Mouse (Mus musculus) C2C12 (cell line): ENCODE data around the gene Sipa1l3. TPM values are rescaled to one million over a fixed set of nuclear protein-coding genes. Genes with fewer than 3 reads are reported as not detected.

Experiments used
- H3K27me3 ChIP-seq: one replicate; pipeline ENCODE4 v1.6.1; 2011; ENCODE audit not compliant: control insufficient read depth, insufficient read depth, insufficient read length
- H3K36me3 ChIP-seq: one replicate; pipeline ENCODE4 v1.6.1; 2011; ENCODE audit not compliant: control insufficient read depth, insufficient read depth
- H3K4me3 ChIP-seq: one replicate; pipeline ENCODE4 v1.5.1; 2011; ENCODE audit warnings: mild to moderate bottlenecking, control low read depth; ENCODE audit not compliant: poor library complexity, insufficient read depth, severe bottlenecking
- H3K79me2 ChIP-seq: one replicate; pipeline ENCODE4 v1.6.1; 2011; ENCODE audit not compliant: control insufficient read depth, insufficient read depth
- H3K79me3 ChIP-seq: one replicate; pipeline ENCODE4 v1.6.1; 2011; ENCODE audit warnings: low read depth, control low read depth
- H3ac ChIP-seq: one replicate; pipeline ENCODE3; 2011; ENCODE audit warnings: low read depth; ENCODE audit not compliant: control insufficient read depth, insufficient read length
- CEBPB ChIP-seq: IDR thresholded peaks from one replicate; pipeline ENCODE4 v1.6.1; 2011; ENCODE audit warnings: low read depth, mild to moderate bottlenecking, control low read depth, moderate library complexity
- CTCF ChIP-seq: IDR thresholded peaks from one replicate; pipeline ENCODE4 v1.5.1; 2011; ENCODE audit not compliant: control insufficient read depth, insufficient read depth, insufficient read length
- FOSL1 ChIP-seq: IDR thresholded peaks from one replicate; pipeline ENCODE4 v1.8.0; 2011; ENCODE audit warnings: mild to moderate bottlenecking, low read length; ENCODE audit not compliant: poor library complexity, insufficient read depth, severe bottlenecking
- MAX ChIP-seq: IDR thresholded peaks from one replicate; pipeline ENCODE4 v1.6.1; 2011; ENCODE audit warnings: mild to moderate bottlenecking, control low read depth
- MYOD1 ChIP-seq: IDR thresholded peaks from one replicate; pipeline ENCODE4 v1.6.1; 2011; ENCODE audit warnings: low read depth; ENCODE audit not compliant: control insufficient read depth, insufficient read length
- MYOG ChIP-seq: IDR thresholded peaks from one replicate; pipeline ENCODE4 v1.6.1; 2011; ENCODE audit not compliant: control insufficient read depth, insufficient read length; ENCODE audit errors: extremely low read depth
- USF1 ChIP-seq: IDR thresholded peaks from one replicate; pipeline ENCODE4 v1.6.1; 2011; ENCODE audit warnings: low read depth, mild to moderate bottlenecking, control low read depth, moderate library complexity
- polyA plus RNA-seq: library from polyadenylated mRNA; unstranded; fragments of >200 nt; fragmentation: generic; extraction: Trizol; gene quantifications from one replicate; pipeline ENCODE4 v1.2.1, GENCODE M21; 2012; ENCODE audit warnings: missing spikeins

Sipa1l3 gene
- polyA plus RNA-seq, 1 experiment: 30.1 TPM

DNA sequence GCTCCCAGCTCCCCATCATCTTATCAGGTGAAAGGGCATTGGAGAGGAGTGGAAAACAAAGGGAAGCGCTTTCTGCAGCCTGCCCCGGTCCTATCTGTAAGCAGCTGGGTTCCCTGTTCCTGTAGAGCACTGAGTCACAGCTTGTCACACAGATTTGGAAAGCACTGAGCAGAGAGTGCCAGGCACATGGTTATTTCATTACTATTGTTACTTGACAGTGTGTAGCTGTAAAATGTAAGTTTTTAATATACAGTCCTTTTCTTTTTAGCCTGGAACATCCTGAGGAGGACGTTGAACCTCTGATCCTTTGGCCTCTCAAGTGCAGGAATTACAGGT lies 96.6 kb downstream of the Sipa1l3 start:
- H3K4me3 ChIP-seq: no peak overlapping the region
- H3K79me2 ChIP-seq: peaks cover 62% of the 10 kb centered on the region
- H3K79me3 ChIP-seq: peaks cover 5% of the 10 kb centered on the region
- TF ChIP-seq MYOG (no peak), CEBPB (no peak), MAX (no peak), FOSL1 (no peak), CTCF (no peak), USF1 (no peak)
- H3K27me3 ChIP-seq: no peaks in the 10 kb centered on the region
- H3ac ChIP-seq: no peak overlapping the region
- H3K36me3 ChIP-seq: no peaks in the 10 kb centered on the region

DNA sequence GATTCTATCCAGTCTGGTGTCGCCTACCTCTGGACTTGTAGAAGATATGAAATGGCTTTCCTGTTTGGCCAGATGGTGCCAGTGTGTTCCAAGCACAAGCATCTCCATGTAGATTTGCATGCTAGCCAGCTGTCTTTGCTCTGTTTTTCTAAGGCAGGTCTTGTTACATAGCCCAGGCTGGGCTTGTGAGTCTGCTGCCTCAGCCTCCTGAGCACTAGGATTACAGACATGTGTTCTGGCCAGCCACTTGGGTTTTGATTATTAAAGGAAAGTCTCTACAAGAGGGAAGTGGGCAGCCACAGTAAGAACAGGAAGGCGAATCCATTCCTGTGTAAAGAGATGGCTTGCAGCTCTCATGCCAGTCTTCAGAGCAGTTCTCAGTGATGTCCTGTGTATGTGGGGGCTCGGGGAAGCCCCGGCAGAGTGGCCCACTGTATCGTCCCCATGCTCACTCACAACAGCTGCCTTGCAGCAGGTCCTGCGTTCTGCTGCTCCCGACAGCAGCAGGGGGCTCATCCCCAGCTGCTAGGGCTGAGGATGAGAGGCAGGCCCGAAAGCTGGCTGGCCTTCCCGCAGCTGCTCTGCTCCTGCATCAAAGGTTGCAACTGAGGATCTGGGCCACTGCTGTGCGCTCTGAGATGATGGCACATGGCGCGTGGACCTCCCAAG lies 97.1 kb downstream of the Sipa1l3 start:
- H3K79me3 ChIP-seq: peaks cover 5% of the 10 kb centered on the region
- TF ChIP-seq MAX (no peak), CEBPB (no peak), USF1 (no peak), MYOG (no peak), MYOD1 (no peak), CTCF (no peak), FOSL1 (no peak)
- no peak overlapping the region for H3K4me3 ChIP-seq
- no peak overlapping the region for H3ac ChIP-seq
- H3K27me3 ChIP-seq: no peaks in the 10 kb centered on the region
- H3K36me3 ChIP-seq: no peaks in the 10 kb centered on the region
- H3K79me2 ChIP-seq: peaks cover 59% of the 10 kb centered on the region

DNA sequence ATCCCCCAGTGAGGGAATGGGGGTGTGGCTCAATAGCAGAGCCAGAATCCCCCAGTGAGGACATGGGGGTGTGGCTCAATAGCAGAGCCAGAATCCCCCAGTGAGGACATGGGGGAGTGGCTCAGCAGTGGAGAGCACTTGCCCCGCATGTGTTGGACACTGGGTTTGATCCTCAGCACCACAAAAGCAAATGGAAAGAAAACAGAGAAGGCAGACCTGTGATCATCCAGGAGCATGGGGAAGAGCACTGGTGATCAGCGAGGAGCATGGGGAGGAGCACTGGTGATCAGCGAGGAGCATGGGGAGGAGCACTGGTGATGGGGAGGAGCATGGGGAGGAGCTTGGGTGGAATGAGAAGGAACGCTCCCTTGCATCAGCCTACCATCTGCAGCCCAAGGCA lies 98.6 kb downstream of the Sipa1l3 start:
- TF ChIP-seq USF1: no peak
- TF ChIP-seq FOSL1: no peak
- no peak for TF ChIP-seq CTCF
- no peak for TF ChIP-seq CEBPB
- TF ChIP-seq MAX: no peak
- no peak for TF ChIP-seq MYOG
- TF ChIP-seq MYOD1: no peak
- H3K4me3 ChIP-seq: no peak overlapping the region

DNA sequence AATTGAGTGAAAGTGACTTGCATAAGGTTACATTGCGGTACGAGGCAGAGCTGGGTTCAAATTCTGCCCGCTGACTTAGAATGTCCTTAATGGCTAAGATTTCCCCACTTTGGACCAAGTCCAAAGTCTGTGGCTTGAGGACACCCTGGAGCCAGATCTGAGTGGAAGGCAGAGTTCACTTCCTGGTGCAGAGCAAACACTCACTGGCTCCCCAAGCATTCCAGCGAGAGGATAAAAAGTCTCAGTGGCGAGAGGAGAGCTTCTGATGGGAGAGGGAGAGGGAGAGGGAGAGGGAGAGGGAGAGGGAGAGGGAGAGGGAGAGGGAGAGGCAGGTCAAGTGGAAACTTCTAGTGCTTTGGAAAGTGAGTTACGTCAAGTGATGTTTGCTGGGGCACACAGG lies 100.2 kb downstream of the Sipa1l3 start:
- no peak for TF ChIP-seq MYOD1
- no peak for TF ChIP-seq CTCF
- no peak for TF ChIP-seq CEBPB
- no peak for TF ChIP-seq FOSL1
- TF ChIP-seq MAX: no peak
- no peak for TF ChIP-seq MYOG
- TF ChIP-seq USF1: no peak

More for the DNA sequence above, 98.6 kb downstream of the Sipa1l3 start:
- Histone ChIP-seq H3ac (no peak overlapping the region), H3K79me2 (peaks cover 50% of the 10 kb centered on the region), H3K79me3 (peaks cover 3% of the 10 kb centered on the region), H3K27me3 (no peaks in the 10 kb centered on the region), H3K36me3 (no peaks in the 10 kb centered on the region)

DNA sequence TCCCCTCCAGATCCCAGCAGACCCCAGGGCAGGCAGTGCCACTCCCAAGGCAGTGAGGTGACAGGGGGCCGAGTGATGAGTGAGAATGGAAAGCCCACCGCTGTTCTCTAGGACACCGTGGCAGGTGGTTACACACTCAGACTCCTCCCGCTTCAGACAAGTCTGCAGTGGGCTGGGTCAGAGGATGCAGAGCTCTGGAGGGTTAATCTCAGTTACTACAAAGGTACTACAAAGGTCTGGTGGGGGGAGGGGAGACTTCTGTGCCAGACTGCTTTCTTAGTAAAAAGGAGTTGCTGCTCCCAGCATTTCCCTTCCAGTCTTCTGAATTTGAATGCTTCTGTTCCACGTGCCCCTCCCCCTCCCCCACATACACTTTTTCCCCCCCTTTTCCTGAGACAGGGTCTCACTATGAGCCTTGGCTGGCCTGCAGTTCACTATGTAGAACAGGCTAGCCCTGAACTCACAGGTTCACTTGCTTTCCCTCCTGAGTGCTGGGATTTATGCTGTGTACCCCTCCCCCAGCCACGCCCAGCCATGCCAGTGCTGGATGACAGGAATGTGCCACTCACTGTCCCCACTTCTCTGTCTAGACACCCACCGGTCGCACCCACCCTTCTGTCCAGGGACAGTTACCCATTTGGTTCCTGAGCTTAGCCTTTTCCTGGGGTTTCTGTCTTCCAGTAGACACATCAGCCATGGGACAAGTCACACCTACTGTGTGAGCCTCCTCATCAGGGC lies 100.9 kb downstream of the Sipa1l3 start:
- no peak overlapping the region for H3ac ChIP-seq
- H3K79me3 ChIP-seq: peaks cover 3% of the 10 kb centered on the region
- H3K27me3 ChIP-seq: no peaks in the 10 kb centered on the region
- H3K79me2 ChIP-seq: peaks cover 36% of the 10 kb centered on the region
- TF ChIP-seq CTCF: no peak
- TF ChIP-seq MYOD1: no peak
- no peak for TF ChIP-seq CEBPB
- no peak overlapping the region for H3K4me3 ChIP-seq
- no peaks in the 10 kb centered on the region for H3K36me3 ChIP-seq

More for the DNA sequence above, 100.2 kb downstream of the Sipa1l3 start:
- Histone ChIP-seq H3K79me2 (peaks cover 40% of the 10 kb centered on the region), H3K4me3 (no peak overlapping the region), H3K27me3 (no peaks in the 10 kb centered on the region), H3ac (no peak overlapping the region), H3K36me3 (no peaks in the 10 kb centered on the region), H3K79me3 (peaks cover 3% of the 10 kb centered on the region)

DNA sequence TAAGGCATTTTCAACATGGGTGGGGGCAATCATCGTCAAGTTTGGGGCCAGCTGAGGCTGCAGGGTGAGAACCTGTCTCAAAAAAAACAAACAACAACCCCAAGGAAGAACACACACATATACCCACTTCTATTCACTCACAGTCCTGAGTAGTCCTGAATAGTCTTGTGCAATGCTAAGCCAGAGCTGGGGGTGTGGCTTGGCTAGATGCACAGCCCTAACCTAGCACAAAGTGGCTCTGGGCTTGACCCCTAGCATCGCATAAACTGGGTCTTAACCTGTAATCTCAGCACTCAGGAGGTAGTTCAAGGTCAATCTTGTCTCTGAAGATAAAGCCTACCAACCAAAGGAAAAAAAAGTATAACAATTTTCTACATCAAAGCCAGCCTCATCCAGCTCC lies 101.5 kb downstream of the Sipa1l3 start:
- TF ChIP-seq MYOD1: no peak
- TF ChIP-seq FOSL1: no peak
- no peak for TF ChIP-seq MYOG
- TF ChIP-seq MAX: no peak
- no peak for TF ChIP-seq CEBPB
- TF ChIP-seq USF1: no peak
- no peak for TF ChIP-seq CTCF
- Histone ChIP-seq H3K4me3 (no peak overlapping the region), H3K79me3 (peaks cover 3% of the 10 kb centered on the region), H3K79me2 (peaks cover 36% of the 10 kb centered on the region), H3K27me3 (no peaks in the 10 kb centered on the region), H3ac (no peak overlapping the region), H3K36me3 (no peaks in the 10 kb centered on the region)
